Mouse (Mus musculus) gonadal fat pad, adult 2 months (tissue): Measurements from ENCODE around the gene Mrpl43. TPM values are rescaled to one million over a fixed set of nuclear protein-coding genes. Genes with fewer than 3 reads are reported as not detected.

Source experiments
- DNase-seq: peaks from one replicate; pipeline ENCODE4 v3.0.0-alpha.2; 2012; ENCODE audit warnings: low read depth
- polyA plus RNA-seq: library from polyadenylated mRNA; depleted of rRNA; stranded (reverse); fragments of >200 nt; gene quantifications from 2 replicates; pipeline ENCODE4 v1.2.3, GENCODE M21; 2012; rRNA removed

Gene Mrpl43
- polyA plus RNA-seq, 1 experiment, result 74.7 TPM

DNA sequence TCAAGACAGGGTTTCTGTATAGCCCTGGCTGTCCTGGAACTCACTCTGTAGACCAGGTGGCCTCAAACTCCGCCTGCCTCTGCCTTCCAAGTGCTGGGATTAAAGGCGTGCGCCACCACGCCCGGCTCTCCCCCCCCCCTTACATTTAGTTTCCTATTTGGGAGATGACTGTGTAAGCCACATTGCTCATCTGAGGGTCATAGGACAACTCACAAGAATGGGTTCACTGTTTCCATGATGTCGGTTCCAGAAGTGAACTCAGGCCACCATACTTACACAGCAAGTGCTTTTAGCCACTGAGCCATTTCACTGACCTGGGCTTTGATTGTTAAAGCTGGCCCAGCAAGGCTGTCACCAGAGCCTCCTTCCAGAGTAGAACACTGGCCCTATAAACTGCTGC is 29.1 kb downstream of the Mrpl43 start:
- no peak for DNase-seq

- no peak for DNase-seq
Measured at GRCm38 (mm10) chr19:44976636-44977035, 29.6 kb downstream of the Mrpl43 start.

DNA sequence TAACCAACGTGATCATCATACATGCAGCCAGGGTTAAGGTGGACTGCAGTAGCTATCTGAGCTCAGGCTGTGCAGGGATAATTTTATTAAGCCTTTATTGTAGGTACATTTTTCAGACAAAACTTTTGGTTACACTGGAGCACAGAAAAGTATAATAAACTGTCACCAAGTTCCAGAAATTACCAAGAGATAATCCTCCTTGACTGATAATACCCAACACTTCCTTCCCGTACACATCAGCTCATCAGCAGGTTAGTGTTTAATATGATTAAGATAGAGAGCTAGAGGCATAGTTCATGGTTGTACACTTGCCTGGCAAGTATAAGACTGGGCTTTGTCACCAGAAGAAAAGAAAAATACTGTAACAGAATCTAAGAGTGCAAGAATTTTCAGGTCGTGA is 37.9 kb downstream of the Mrpl43 start:
- no peak for DNase-seq

- DNase-seq, result no peak
Measured at GRCm38 (mm10) chr19:44965978-44966377, 40.3 kb downstream of the Mrpl43 start.

DNA sequence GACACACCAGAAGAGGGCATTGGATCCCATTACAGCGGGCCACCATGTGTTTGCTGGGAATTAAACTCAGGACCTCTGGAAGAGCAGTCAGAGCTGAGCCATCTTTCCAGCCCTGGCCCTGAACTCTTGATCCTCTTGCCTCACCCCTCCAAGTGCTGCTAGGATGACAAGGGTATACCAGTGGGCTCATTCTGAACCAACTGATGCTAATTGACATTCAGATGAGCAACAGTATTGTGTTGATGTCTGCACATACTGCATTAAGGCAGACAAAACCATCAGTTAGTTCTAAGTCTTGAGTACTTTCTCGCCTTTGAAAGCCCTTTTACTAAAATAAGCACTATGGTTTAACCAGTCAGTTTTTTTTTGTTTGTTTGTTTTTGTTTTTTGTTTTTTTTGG is 46.6 kb downstream of the Mrpl43 start:
- DNase-seq, result no peak

Other genes with a start within 250 kb of the Mrpl43 start
- 45.2 and 53.7 TPM in 2 replicates for gene Slf2, start 75.3 kb downstream of the Mrpl43 start, polyA plus RNA-seq
- gene Sema4g, start 17.3 kb downstream of the Mrpl43 start, polyA plus RNA-seq, result 15.5 and 18.5 TPM in 2 replicates
- 12.9 and 13.4 TPM in 2 replicates for gene Twnk, start 779 bp downstream of the Mrpl43 start, polyA plus RNA-seq
- gene Lzts2, start 8.0 kb upstream of the Mrpl43 start, polyA plus RNA-seq, result 87.8 and 102 TPM in 2 replicates
- gene Pdzd7, start 39.3 kb upstream of the Mrpl43 start, polyA plus RNA-seq, result 0.61 and 0.70 TPM in 2 replicates
- 58.5 and 68.1 TPM in 2 replicates for gene Sfxn3, start 41.1 kb upstream of the Mrpl43 start, polyA plus RNA-seq
- gene Kazald1, start 68.8 kb upstream of the Mrpl43 start, polyA plus RNA-seq, result 5.7 and 8.4 TPM in 2 replicates
- gene Tlx1, start 144.2 kb upstream of the Mrpl43 start, polyA plus RNA-seq, result 0.07 and 0.09 TPM in 2 replicates
- gene Lbx1, start 229.4 kb upstream of the Mrpl43 start, polyA plus RNA-seq, result 0.04 and 0.05 TPM in 2 replicates